Mouse (Mus musculus) ovary, postnatal 10 days (tissue): ENCODE results near the gene Prkcz.

Experiments used
- DNase-seq: peaks from one replicate; pipeline ENCODE4 v3.0.0; 2022; ENCODE audit warnings: low spot score

Gene Prkcz

DNA sequence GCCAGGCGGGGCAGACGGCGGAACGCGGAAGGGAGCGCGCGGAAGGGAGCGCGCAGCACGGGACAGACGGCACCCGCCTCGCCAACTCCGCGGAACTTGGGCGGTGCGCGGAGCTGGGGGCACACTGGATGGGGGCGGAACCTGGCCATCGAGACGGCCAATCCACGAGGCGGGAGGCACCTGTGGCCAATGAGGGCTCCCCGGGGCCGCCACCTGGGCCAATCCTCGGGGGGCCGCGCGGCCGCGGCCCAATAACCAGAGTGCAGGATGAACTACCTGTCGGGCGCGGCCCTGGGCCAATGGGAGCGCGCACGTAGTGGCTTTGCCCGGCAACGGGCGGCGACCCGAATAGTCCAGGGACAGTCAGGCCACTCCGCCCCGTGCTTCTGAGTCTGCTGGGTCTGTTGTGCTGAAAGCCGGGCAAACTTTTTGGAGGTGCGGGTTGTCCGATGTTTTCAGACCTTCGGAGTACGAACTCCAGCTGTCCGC lies at the start of gene Prkcz:
Prkcz (minus strand) TSS at position 59 of the 489 bp plus-strand sequence.
- peak; percentile 52 for DNase-seq

DNA sequence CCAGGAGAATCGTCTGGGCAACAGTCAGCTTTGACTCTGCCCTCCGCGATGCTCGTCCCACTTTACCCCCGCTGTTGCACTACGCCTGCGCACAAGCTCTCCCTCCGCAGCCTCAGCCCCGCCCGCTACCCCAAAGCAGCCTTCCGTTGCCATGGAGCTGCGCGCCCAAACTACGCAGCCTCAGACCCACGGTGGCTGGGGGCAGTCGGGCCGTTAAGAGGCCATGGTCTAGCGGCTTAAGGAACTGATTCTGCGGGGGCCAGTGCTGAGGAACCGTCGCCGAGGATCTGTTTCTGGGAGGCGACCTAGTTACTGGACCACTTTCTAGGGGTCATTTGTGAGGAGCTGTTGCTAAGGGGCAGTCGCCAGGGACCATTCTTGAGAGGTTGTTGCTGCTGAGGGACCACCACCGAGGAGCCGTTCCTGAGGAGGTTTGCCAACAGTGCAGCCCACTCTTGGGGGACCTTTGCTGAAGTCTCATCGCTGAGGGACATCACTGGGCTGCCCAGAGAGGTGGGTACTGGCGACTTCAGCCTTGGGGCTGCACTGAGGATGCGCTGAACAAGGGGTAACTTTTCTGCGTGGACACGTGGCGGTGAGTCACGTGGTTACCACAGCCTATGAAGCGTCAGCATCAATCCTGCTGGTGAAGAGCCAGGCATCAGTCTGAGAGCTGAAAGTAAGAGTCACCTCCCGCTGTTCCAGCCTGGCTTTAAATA lies 48.1 kb upstream of the Prkcz start, which contains the start of gene Cfap74:
Cfap74 (plus strand) TSS at position 133 of the 719 bp plus-strand sequence.
- peak; percentile 36 for DNase-seq

DNA sequence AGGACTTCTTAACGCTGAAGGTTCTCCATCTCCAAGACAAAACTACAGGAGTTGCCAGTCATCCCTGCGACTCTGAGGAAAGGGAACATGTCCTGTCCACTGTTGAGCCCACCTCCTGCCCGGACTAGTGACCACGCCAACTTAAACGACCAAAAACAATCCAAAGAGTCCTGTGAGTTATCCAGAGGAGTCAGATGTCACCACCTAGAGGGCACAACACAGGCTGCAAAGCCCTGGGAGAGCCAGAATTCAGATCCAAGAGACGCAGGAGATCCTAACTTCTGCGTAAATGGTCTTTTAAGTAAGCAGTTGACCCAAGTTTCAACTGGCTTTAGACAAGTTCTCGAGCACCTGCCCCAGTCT lies 47.5 kb upstream of the Prkcz start:
- DNase-seq, result no peak

DNA sequence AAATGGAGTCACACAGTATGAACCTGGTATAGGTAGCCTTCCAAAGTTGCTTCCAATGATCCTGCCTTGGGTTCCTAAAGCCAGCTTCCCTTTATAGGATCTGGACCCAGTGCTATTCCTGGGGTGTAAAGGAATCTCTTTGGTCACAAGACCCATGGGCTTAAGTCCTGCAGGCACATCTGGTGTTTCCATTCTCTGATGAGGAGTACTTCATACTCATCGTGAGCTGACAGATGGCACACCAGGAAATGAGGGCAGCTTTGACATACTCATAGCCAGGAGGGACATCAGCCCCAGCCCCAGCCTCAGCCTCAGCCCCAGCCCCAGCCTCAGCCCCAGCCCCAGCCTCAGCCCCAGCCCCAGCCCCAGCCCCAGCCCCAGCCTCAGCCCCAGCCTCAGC lies 41.3 kb upstream of the Prkcz start:
- no peak for DNase-seq

DNA sequence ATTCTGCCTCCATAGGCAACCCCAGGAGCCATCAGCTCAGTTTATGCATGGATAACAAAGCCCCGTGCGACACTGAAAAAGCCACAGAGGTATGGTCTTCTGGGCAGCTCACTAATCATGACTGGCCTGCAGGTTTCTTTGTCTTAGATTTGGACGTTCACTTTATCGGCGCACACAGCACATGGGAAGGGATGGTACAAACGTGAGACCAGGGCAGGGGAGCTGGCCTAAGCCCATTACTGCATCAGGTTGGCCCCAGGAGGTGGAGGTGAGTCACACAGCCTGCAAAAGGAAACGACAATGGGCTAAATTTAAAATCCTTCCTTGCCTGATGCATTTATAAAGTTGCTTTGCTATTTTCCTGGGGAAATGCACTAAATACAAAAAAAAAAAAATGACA lies 40.0 kb upstream of the Prkcz start:
- no peak for DNase-seq

DNA sequence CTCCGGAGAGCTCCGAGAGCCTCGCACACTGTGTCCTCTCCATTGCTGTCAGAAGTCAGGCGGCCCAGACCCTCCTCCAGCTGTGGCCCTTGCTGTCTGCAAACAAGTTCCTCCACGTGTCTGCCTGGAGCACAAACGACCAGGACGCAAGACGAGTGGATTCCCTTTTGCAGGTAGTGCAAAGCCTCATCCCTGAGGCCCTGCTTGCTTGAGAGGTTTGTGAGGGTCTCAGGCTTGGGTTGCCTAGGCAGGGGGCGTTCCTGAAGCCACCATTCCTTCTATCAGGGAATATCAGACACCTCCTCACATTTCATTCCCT lies 37.0 kb upstream of the Prkcz start:
- no peak for DNase-seq

DNA sequence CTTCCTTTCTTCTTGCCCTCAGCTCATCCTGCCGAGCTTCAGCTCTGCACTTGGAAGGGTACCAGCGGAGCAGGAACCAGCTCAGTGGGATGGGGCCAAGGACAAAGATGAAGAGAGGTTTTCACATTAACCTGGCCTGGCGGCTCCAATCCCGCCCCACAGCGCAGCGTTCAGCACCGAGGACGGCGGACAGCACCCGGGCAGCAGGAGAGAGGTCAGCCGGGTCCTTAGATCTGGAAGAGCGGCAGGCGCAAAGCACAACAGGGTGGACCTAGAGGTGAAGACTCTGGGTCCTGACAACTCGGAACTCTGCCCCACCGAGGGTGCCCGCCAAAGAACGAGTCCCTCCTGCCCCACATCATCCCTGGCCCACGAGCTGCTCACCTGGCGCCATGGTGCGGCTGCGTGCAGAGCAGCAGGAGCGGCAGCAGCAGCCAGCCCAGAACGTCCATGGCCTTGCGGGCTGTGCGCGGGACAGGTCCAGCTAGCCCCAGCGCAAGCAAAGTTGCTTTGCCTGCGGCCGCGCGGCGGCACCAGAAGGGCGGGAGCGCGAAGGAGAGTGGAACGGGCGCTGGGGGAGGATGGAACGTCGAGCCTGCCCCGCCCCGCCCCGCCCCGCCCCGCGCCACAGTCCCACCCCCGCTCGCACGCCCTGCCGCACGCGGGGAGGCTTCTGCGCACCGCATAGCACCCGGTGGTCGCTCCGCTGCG lies 36.5 kb upstream of the Prkcz start, which contains the start of gene Gabrd:
Gabrd (minus strand) TSS at position 602 of the 711 bp plus-strand sequence.
- peak; percentile 52 for DNase-seq

DNA sequence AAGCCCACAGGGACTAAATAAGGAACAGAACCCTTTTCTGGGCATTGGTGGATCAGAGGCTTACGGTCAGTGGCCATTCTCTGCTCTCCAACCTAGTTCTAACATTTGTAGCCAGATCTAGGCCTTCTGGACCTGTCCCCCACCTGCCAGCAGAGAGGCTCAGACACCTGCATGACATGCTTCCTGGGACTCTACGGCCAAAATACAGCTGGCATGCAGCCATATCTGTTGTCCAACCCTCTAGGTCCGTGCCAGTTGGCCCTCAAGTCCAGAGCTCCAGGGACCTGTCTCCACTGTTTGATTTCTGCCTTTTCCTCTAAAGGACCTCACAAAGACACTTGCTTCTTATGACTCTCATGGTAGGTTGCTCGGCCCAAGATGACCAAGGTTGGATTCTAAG lies 35.6 kb upstream of the Prkcz start:
- DNase-seq, result no peak

DNA sequence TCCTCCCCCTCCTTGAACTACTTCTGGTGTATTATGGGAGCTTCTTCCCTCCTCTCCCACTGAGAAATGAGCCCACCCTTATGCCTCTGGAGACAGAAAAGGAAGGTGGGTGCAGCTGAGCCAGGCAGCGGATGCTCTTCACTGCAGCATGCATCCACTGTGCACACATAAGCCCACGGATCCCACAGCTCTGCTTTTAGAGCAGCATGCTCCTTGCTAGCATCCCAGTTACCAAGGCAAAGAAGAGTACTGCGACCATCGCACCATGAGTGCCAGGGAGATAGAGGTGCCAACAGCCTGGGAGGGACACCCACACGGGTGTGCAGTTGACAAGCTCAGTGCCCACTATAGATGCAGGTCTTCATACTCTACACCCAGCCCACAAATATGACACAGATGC lies 34.3 kb upstream of the Prkcz start:
- DNase-seq, result no peak

DNA sequence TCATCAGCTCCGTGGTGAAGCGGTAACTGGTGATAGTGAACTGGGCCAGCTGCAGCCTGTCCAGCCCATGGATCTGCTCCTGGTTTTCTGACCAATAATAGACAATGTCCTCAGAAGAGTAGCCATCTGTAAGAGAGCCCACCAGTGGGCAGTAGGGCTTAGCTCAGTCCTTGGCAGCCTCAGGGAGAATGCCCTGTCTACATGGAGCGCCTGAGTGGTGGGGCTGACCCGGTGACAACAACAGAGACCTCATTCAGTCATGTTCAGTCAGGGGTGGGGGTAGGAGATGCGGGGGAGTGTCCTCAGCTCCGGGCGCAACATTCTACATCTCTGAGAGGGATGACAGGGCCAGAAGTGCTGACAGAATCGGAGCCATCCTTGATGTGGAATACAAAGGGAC lies 26.0 kb upstream of the Prkcz start:
- no peak for DNase-seq

DNA sequence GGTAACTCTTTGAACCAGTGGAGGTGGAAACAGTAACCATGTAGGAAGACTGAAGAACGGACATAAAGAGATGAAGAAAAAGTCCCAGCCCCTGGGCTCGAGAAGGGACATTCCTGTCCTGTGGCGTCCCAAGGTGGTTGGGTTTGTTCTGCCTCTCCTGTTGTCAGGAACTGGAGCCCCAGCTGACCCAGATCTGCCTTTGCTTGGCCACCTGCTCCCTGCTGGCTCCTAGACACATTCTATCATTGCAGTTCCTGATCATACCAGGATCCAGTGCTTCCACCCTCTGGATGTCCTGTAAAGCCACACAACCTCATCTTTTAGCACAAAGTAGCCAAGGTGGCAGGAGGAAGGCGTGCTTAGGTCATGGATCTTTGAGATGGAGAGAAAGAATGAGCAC lies 22.2 kb upstream of the Prkcz start:
- DNase-seq, result no peak

DNA sequence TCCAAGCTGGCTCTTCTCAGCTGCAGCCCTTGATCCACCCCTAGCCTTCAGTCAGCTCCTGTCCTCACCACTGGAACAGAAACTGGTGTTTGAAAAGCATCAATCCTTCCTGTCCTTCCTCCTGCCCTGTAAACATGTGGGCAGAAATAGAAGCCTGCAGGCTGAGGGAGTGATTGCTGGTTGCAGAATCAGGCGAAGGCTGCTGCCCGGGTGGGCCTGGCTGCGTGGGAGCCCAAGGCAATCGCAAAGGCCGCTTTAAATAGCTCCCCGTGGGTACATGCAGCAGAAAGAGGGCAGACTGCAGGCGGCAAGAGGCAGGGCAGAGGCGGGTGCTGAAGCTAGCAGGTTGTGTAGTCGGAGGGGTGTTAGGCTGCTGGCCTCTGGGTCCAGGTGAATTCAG lies 21.6 kb upstream of the Prkcz start:
- no peak for DNase-seq

DNA sequence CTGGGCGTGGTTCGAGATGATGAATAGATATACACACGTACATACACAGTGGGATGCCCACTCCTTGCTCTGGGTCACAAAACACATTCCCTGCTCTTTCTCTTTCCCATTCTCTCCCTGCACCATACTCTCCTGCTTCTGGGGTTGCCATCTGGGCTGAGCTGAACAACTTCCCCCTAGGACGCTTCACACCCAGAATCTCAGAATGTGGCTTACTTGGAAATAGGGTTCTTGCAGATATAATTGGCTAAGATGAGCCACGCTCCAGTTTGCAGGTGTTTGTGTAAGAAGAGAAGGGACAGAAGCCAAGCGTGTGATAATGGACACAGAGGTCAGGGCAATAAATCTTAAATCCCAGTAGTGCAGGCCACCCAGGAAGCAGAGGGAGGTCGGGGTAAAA lies 20.8 kb upstream of the Prkcz start:
- DNase-seq, result no peak

DNA sequence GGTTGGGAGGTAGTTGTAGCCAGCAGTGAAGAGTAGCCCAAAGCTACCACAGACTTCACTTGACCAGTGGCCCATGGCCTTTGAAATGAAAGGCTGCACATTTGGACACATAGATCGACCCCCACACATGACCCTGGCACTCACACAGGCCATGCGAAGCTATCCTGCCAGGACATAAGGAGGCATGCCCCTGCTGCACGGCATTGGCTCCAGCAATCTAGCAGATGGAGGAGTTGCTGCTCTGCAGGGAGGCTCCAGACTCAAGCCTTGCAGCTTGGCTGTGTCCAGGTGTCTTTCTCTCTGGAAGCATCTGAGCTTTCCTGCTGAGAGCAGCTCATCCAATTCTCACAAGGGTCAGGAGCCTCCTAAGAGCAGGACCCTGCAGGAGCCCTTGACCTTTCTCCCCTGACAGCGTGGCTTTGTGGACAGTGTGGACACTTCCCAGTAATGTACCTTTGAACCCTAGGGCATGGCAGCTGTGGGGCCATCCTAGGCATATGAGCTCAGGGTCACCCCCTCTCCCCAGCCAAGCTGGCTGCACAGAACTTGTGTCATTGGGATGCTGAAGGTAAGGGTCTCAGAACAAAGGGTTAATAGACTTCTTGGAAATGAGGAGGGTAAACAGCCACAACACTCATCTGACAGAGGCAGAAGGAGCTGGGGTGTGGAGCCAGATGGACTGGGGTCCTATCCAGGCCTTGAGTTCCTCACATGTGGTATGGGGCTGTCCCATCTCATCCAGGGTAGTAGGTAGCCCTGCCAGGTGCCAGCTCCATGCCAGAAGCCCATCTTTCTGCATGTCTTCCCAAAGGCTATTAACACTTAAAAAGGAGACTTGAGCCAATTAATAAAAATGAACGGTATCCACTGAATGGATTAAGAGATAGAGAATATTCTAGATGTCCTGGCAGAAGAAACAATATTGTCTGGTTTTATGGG lies 10.9 kb upstream of the Prkcz start:
- no peak for DNase-seq

DNA sequence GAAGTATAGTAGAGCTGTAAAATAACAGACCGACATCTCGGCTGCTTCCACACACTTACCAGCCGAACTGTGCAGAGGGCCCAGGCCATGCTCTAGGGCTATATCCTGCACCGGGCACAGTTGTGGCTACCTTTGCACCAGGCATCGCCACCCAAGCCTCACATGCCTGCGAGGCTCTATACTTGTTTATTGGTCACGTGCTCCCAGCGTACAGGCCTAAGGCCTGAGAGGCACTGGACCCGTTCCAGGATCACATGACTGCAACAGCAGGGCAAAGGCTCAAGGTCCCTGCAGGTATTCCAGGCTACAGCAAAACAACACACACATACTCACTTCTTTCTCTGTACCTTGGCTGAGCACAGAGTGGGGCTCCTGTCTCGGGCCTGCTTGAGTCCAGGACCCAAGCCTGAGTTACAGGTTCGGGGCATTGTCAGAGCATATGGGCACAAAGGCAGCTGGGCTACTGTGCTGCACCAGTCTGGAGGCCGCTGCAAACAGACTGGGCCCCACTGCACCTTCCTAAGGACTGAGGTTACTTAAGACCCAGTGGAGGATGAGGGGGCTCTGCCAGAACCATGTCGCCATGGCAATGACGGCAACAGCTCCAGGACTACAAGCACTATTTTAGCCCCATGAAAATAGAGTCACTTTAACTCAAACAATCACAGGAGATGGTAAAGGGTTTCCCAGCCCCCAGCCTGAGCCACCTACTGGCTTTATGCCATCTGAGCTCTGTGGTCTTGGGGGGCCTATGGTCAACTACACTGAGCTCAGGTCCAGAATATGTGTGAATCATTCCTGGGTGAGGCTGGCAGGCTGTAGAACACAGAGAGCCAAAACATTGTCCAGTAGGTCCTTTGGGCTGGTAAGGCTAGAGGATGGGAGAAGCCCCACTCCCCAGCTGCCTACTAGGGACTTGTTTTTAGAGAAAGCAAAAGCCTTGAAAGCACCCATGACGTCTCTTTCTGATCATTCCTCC lies 9.9 kb upstream of the Prkcz start:
- DNase-seq, result no peak

DNA sequence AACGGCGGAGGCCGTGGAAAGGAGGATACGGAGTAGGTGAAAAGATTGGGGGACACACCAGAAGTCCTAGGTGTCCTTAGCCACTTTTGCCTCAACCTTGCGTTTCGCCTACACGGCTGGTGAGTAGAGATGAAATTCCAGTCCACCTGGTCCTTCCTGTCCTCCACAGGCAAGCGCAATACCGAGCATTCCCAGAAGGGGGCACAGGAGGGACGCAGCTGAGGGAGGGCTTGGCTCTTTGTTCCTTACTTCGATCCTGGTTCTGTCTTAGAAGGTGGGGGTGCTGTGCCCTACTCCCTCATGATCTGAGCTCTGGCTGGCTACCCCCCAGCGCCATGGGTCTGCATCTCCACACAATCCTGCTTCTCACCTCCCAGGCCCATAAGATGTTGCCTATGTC lies 7.5 kb upstream of the Prkcz start:
- peak; percentile 60 for DNase-seq

DNA sequence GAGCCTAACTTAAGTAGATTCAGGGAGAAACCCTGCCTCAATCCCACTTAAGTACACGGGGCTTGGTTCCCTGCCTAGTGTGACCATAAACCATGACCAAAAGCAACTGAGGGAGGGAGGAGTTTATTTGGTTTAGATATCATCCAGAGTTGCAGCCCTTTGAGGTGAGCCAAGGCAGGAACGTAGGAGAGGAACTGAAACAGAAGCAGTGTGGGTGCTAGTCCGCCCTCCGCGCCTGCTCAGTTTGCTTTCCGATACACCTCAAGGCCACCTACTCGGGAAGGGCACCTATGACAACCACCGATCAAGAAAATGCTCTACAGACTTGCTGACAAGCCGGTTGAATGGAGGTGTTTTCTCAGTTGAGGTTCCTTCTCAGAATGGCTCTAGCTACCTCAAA lies 6.6 kb upstream of the Prkcz start:
- no peak for DNase-seq

DNA sequence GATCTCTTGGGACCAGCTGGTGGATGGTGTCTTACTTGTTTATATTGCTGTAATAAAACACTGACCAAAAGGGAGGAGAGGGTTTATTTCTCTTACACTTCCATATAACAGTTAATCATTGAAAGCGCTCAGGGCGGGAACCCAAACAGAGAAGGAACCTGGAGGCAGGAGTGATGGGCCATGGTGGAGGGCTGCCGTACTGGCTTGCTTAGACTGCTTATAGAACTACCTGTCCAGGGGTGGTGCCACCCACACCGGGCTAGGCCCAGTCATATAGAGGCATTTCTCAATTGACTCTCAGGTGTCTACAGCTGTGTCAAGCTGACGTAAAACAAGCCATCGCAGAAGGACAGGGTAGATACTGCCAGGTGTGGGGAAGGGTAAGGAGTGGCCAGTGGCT lies 5.6 kb upstream of the Prkcz start:
- DNase-seq, result no peak

DNA sequence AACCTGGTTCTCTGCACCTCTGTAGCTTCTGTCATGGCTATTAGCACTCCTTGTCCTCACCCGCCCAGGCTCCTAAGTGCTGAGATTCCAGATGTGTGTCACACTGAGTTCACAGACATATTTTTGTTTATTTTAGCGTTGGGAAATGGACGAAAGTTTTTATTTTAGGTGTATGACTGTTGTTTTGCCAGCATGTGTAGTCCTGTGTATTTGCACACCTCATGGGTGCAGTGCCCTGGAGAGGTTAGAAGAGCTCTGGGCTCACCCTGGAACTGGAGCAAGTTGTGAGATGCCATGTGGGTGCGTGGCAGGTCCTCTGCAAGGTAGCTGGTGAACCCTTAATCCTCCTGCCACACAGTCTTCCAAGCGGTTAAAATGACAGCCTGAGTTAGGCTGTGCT lies 1.3 kb upstream of the Prkcz start:
- no peak for DNase-seq

DNA sequence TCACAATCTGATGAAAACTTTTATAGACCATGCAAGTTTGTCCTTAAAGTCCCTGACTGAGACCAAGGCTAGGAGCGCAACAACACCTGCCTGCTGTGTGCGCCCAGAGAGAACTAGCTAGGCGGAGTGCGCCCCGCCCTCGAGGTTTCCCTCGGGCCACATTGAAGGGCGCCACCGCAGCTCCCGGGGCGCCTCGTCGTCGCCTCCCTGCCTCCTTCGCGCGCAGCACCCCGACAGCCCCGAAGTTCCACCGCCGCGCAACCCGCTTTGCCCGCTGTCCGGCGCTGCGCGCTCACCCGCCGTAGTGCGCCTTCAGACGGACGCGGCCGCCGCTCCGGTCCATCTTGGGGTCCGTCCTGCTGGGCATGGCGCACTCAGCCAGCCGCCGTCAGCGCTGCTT lies 305 bp downstream of the Prkcz start:
- DNase-seq, result no peak
